Comparison of ENCODE assay signal across 8 mouse cellular contexts in genomic region chr1:36939506-36940380, GRCm38 (mm10). TPM values are rescaled to one million over a fixed set of nuclear protein-coding genes. Genes with fewer than 3 reads are reported as not detected.
DNase-seq lines count a peak whose midpoint lies in the region; ATAC-seq and TF ChIP-seq lines count a peak whose summit lies in the region.

No protein-coding gene starts in this region.

- no peak; the same call in 1 of the 2 replicates for TF ChIP-seq CTCF in bone marrow, adult 2 months (IDR thresholded peaks at IDR 0.05; ENCODE audit: control insufficient read depth, insufficient read depth, low read length)

- peak overlapping the region; percentile 96 for H3K4me3 ChIP-seq in bone marrow, adult 2 months (replicated peaks; ENCODE audit: control insufficient read depth, low read depth, low read length)
- peak overlapping the region; percentile 98 for H3K4me3 ChIP-seq in embryonic facial prominence, embryonic 15.5 days (replicated peaks)
- H3K4me3 ChIP-seq in kidney, embryonic 14.5 days (ENCODE audit: low read length) = peak overlapping the region; percentile 62
- peak overlapping the region; percentile 97 for H3K4me3 ChIP-seq in limb, embryonic 15.5 days

- no peaks in the 10 kb centered on the region for H3K9me3 ChIP-seq in embryonic facial prominence, embryonic 15.5 days (replicated peaks)
- H3K9me3 ChIP-seq in kidney, embryonic 14.5 days (ENCODE audit: control insufficient read depth, low read length) = no peaks in the 10 kb centered on the region
- no peaks in the 10 kb centered on the region for H3K9me3 ChIP-seq in limb, embryonic 15.5 days

- DNase-seq in 416B (ENCODE audit: low read depth) = peak; percentile 93
- peak; percentile 93 to 95 for DNase-seq in heart, adult 9 months (ENCODE audit: low spot score in 2 of 2)
- DNase-seq in monocyte, adult 2 months (ENCODE audit: low read depth in 1 of 2, low spot score in 2 of 2) = peak; percentile 73 to 83
- DNase-seq in spleen, postnatal 36 days (ENCODE audit: low spot score in 2 of 2) = peak; percentile 92 to 94

- TF ChIP-seq POLR2A in bone marrow, adult 2 months (IDR thresholded peaks at IDR 0.05; ENCODE audit: borderline replicate concordance, control insufficient read depth, low read depth, low read length) = peak; percentile 95

- peaks cover 4% of the 10 kb centered on the region for H3K4me1 ChIP-seq in bone marrow, adult 2 months (ENCODE audit: control insufficient read depth, insufficient read depth, low read length)
- peaks cover 21% of the 10 kb centered on the region for H3K4me1 ChIP-seq in embryonic facial prominence, embryonic 15.5 days
- peaks cover 10% of the 10 kb centered on the region; the same call in 1 of the 2 replicates for H3K4me1 ChIP-seq in kidney, embryonic 14.5 days (ENCODE audit: control insufficient read depth, insufficient read depth, low read length)
- H3K4me1 ChIP-seq in limb, embryonic 15.5 days = peaks cover 22% of the 10 kb centered on the region

- H3K9ac ChIP-seq in embryonic facial prominence, embryonic 15.5 days = peak overlapping the region; percentile 96
- peak overlapping the region; percentile 95 for H3K9ac ChIP-seq in kidney, embryonic 14.5 days (ENCODE audit: low read depth, low read length)
- peak overlapping the region; percentile 100 for H3K9ac ChIP-seq in limb, embryonic 15.5 days

- under 1% methylated on average over 79 of the region's 79 CpGs for WGBS in bone marrow, adult 2 months
- WGBS in embryonic facial prominence, embryonic 15.5 days = under 1% methylated on average over 65 of the region's 79 CpGs
- WGBS in kidney, embryonic 14.5 days = under 1% methylated on average over 73 of the region's 79 CpGs
- under 1% methylated on average over 72 of the region's 79 CpGs for WGBS in limb, embryonic 15.5 days

- H3K36me3 ChIP-seq in embryonic facial prominence, embryonic 15.5 days = no peaks in the 10 kb centered on the region
- no peaks in the 10 kb centered on the region for H3K36me3 ChIP-seq in kidney, embryonic 14.5 days (ENCODE audit: control insufficient read depth, insufficient read depth, low read length)
- no peaks in the 10 kb centered on the region for H3K36me3 ChIP-seq in limb, embryonic 15.5 days

- peak overlapping the region; percentile 98 for H3K27ac ChIP-seq in bone marrow, adult 2 months (ENCODE audit: control insufficient read depth, insufficient read depth, low read depth, low read length, poor library complexity)
- H3K27ac ChIP-seq in embryonic facial prominence, embryonic 15.5 days (replicated peaks) = peak overlapping the region; percentile 94
- peak overlapping the region; percentile 84 for H3K27ac ChIP-seq in kidney, embryonic 14.5 days (ENCODE audit: low read depth, low read length)
- peak overlapping the region; percentile 94 for H3K27ac ChIP-seq in limb, embryonic 15.5 days

- peak overlapping the region; percentile 59 for H3K4me2 ChIP-seq in embryonic facial prominence, embryonic 15.5 days (replicated peaks)
- H3K4me2 ChIP-seq in kidney, embryonic 14.5 days (replicated peaks; ENCODE audit: low read depth, low read length) = peak overlapping the region; percentile 66
- peak overlapping the region; percentile 56 for H3K4me2 ChIP-seq in limb, embryonic 15.5 days

- H3K27me3 ChIP-seq in embryonic facial prominence, embryonic 15.5 days = no peaks in the 10 kb centered on the region
- H3K27me3 ChIP-seq in kidney, embryonic 14.5 days (ENCODE audit: control insufficient read depth, insufficient read depth, low read length) = no peaks in the 10 kb centered on the region
- H3K27me3 ChIP-seq in limb, embryonic 15.5 days = no peaks in the 10 kb centered on the region

- peak; percentile 98 for ATAC-seq in embryonic facial prominence, embryonic 15.5 days (ENCODE audit: insufficient number of reproducible peaks, low FRiP score, low TSS enrichment, low read depth)
- ATAC-seq in kidney, embryonic 14.5 days (ENCODE audit: low FRiP score, low TSS enrichment) = peak; percentile 97
- ATAC-seq in limb, embryonic 15.5 days (ENCODE audit: insufficient number of reproducible peaks, low FRiP score, low TSS enrichment, low read depth) = peak; percentile 98

RNA-seq across cellular contexts. Expression of gene Tmem131, which starts 3.7 kb away (rescaled TPM):
- polyA plus RNA-seq in bone marrow, adult 2 months (2011; ENCODE audit: insufficient read depth, insufficient read length, low replicate concordance, missing spikeins) = 14.3 and 46.6 TPM in 2 replicates
- 14.7 and 15.1 TPM in 2 replicates for polyA plus RNA-seq in embryonic facial prominence, embryonic 15.5 days (2015; fragmentation: Nextera tagmentation; extraction: Ambion mirVana)
- polyA plus RNA-seq in kidney, embryonic 14.5 days (2014; fragmentation: Nextera tagmentation; extraction: Ambion mirVana) = 15.8 and 22.1 TPM in 2 replicates
- 11.2 and 13.3 TPM in 2 replicates for polyA plus RNA-seq in limb, embryonic 15.5 days (2015; fragmentation: Nextera tagmentation; extraction: Ambion mirVana)

Comparison
In these comparisons a context has a peak if more than half of its experiments do, and no peak if none do; other contexts are left out.
1. Peak in every context shown above with its lines: DNase-seq, ATAC-seq, H3K4me3 ChIP-seq and H3K27ac ChIP-seq.